Mouse (Mus musculus) 3134 (cell line): Measurements from ENCODE around the gene S100a5.

ENCODE experiments used
- DNase-seq: peaks from one replicate; pipeline ENCODE4 v3.0.0-alpha.2; 2011; ENCODE audit warnings: low spot score; ENCODE audit not compliant: insufficient read length; ENCODE audit errors: extremely low read depth

Gene S100a5

DNA sequence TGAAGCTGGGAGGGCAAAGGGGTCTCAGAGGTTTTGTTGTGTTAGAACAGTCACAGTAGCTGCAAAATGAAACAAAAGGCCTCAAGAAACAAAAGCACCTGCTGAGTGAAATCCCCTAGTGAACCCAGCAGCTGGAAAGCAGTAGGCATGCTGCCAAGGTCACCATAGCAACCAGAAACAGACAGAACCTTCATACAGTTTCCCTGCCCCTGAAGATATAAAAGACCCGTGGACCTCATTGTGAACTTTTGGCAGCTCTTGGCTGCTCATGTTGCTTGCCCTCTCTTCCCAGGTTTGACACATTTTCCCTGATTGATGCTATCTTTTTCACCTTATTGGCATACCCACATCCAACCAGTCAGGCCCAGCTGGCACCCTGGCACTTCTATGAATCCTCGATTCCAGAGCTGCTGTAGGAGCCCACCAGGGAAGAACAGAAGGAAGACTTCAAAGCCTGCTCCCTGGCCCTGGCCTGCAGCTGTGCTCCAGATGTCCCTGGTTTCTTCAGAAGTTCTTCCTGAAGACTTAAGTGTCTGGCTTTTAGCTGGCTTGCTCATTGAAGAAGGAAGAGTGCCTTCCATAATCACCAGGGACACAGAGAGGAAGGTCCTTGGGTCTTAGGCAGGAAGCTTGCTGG is 15.2 kb downstream of the S100a5 start:
- no peak for DNase-seq

DNA sequence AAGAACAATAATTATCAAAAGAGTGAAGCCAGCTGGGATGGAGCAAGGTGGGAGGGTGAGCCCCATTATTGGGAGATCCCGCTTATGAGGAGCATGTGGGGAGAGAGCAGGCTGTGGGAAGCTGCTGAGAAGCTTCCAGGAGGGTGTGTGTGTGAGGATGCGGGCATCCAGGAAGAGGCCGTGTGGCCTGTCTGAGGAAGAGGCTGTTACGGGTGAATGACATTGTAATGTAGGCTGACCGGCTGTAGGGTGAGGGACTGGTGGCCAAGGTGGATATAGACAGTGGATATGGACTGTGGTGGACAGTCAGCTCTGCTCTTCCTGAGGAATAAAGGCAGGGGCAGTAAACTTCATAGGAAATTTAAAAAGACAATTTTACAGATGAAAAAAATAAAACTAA is 17.2 kb downstream of the S100a5 start:
- no peak for DNase-seq

DNA sequence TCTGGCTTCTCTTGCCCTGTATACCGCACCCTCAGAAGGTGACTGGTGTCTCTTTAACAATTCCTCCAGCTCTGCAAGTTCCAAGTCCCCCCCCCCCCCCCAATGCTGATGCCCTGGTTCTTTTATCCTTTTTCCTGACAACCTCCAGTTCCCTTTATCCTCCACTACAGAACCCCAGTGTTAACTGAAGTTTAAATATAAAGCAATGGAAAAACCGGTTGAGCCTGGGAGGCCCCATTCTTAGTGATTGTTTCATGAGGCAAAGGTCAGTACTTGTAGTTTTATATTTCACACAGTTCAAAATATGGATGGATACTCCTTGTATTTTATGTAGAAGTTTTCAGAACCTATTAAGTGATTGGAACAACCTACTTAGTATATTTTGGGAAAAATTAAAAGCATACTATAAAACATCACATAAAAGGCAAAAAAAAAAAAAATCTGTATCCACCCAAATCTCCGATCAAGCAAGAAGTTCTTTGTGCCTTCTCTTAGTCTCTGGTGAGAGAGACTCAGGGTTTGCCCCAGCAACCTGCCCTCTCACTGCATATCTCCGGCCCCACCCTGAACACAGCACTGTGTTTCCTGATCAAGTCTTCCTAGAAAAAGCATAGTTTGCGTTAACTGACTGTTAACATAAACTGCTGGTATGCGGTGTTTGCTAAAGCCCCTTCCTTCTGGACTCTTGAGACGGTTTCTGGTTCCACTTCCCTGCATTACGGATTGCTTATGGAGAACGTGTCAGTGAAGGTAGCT is 18.1 kb downstream of the S100a5 start:
- DNase-seq: no peak

DNA sequence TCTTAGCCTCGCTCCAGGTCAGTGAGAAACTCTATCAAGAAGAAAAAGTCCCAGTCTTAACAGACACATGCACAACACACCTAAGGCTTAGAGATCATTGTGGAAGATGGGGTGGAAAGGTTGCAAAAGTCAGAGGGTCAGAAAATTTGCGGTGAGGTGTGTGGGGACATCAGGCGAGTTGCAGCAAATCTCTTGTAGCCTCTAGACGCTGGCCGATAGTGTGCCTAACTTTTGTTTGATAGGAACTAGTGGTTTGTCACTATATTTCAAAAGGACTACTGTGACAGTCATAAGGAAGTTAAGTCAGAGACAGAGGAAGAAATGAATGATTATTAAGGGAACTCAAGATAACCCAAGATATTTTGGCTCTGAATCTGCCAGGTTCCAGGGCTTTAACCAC is 19.0 kb downstream of the S100a5 start:
- no peak for DNase-seq

DNA sequence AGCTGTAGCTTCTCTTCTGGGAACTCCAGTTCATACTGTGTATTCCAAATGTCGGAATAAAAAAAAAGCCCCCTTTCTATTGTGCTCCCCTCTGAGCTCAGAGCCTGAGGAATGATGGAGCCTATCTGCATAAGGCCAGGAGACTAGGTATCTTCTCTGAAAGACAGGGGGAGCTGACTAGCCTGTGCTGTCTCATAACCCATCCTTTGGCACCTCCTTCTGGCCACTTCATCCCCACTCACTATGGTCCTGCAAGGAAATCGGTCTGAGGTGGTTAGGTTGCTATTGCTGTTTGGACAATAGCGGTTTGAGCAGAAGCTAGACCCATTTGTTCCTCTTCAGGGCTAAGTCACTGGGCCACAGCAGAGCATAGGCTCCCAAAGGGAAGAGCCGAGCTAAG is 19.5 kb downstream of the S100a5 start:
- DNase-seq: no peak

DNA sequence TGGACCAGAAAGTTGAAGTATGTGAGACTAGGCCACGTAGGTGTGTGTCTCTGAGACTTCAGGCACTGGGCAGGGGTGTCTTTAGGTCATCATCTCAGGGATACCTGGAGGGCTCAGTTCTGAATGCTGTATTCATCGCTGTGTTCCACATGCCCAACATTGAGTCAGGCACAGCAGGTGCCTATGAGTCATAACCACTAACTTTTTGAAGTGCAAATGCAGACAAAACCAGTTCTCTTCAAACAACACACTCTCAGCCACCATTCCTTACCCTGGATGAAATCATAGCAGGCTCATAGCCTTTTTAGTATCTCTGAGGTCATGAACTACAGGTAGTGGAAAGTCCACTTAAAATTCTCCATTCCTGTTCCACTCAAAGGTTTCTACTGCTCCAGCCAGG is 21.0 kb downstream of the S100a5 start:
- DNase-seq: no peak

DNA sequence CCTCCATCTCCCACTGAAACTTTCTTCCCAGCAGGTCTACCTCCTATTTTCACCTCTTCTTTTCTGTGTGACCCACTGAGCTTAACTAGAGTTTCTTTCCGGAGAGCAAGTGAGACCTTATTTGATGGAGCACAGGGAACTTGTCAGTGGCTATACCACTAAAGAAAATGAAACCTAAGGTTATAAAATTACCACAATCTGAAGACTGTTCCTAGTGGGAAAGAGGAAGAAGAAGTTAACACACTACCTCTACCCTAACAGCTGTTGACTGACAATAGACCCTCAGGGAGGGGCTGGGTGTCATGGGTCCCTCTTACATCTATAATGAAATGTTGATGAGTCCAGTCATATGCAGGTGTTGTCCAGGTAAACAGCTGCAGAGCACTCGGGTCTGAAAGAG is 23.7 kb downstream of the S100a5 start:
- DNase-seq: no peak

DNA sequence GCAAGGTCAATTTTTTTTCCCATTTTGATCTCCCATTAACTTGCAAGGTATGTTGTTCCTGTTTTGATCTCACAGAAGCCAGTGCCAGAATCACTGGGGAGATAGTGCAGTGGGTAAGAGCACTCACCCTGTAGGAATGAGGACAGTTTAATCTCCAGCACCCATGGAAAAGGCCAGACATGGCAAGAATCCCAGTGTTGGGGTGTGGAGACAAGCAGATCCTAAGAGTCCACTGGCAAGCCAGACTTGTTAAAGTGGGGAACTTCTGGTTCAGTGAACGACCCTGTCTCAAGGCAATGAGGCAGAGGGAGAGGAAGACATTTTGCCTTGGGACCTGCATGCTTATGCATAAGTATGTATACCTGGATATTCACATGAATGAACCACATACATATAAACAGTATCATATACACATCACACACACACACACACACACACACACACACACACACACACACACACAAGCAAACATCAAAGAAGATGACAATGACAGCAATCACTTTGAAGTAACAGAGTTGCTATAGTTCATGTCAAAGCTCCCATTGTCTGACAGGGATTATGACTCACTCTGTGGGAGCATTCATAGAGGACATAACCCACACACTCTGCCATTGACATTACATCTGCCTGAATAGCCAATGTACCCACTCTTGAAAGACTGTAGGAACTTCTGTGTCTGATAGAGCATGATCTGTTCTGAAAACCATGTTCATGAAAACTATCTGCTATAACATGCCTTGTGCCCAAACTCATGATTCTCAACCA is 30.4 kb downstream of the S100a5 start:
- DNase-seq: peak; percentile 18

DNA sequence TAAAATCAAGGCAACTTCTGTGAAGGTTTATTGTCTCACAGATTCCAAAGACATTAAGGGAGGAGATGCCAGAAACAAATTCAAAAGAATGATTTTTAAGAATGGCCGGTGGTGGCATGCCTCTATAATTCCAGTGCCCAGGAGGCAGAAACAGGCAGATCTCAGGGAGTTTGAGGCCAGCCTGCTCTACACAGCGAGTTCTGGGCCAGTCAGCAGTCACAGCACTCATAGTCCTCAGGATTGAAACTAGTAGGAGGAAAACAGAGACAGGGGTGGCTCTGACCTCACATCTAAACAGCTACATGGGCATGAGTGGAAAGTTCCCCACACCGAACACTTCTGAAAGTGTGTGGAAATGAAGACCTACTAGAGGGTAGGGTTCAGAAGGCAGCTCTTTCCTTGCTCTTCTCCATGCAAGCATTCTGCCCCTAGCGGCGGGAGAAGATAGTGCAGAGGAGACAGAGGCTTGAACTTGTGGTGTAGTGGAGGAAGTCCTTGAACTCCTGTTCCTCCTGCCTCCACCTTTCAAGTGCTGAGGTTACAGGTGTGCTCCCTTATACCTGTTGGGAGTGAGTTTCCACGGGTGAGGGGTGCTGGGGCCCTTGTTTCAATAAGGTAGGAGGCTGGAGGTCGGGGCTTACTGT is 31.3 kb downstream of the S100a5 start:
- peak; percentile 22 for DNase-seq

DNA sequence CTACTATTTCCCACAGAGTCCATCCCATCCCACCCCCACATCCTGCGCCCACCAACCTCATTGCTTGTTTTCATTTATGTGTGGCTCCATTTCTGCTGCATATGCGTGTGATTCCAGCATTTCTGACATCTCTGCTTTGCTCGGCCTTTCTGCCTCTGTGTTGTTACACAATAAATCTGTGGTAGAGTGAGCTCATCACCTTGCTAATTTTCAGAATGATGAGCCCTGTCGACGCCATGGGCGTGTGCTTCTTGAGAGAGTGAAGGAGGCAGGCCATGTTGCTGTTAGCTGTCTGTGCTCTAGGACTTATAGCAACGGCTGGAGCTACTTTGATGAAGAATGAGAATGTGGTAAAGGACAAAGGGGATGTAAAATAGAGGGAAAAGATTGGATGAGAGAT is 32.7 kb downstream of the S100a5 start:
- no peak for DNase-seq

DNA sequence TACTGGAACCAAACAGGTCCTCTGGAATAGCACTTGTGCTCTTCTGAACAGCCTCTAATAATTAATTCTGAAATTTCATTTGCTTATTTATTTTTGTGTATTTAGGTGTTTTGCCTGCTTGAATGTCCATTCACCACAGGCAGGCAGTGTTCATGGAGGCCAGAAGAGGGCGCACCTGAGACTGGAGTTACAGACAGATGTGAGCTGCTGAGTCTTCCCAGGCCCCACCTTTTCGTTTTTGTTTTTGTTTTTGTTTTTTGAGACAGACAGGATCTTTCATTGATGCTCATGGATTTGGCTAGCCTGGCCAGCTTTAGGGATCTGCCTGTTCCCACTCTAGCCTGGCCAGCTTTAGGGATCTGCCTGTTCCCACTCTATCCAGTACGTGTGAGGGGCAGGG is 35.9 kb downstream of the S100a5 start:
- DNase-seq: no peak

DNA sequence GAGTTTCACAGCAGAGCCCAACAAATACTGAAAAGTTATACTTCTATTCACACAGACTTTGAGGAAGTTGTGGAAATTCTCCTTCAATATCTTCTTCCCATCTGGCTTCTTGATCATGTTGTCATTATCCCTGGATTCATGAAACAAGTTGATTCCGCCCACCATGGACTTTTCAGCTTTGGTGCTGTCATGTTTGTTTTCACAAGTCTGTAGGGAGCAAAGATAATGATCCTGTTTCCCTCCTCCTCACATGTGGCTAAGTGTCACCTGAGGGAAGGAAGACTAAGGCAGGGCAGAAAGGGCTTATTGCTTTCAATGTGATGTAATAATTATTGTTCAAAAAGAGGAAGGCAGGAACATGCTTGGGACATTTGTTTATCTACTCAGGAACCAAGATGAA is 39.0 kb downstream of the S100a5 start:
- DNase-seq: no peak

DNA sequence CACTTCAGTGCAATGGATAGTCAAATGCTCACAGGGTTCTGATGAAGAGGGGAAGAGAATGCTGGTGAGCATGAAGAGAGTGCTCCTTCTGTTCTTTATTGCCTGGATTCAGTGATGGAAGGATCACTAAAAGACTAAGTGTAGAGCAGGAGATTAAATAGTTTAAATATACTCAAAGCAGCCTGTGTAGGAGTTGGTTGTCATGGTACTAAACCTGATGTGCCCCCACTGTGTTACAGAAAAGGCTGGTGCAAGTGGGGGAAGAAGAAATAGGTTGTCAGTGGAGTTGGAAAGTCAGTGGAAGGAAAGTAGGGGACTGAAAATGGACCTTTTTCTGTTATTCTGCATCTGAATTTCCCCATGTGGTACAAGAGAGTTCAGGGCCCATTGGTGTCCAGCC is 40.7 kb downstream of the S100a5 start:
- DNase-seq: no peak

DNA sequence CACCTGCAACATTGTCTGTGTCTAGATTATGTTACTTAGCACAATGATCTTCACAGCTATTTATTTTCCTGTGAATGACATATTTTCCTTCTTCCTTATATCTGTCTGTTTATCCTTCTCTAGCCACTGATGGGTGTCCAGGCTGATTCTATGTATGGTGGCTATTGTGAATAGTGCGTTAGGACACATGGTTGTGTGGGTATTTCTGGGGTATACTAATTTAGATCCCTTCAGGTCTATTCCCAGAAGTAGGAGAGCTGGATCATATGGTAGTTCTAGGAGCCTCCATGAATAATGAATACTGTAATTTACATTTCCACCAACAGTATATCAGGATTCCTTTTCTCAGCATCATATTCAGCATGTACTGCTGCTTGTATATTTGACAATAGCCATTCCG is 41.5 kb downstream of the S100a5 start:
- no peak for DNase-seq

DNA sequence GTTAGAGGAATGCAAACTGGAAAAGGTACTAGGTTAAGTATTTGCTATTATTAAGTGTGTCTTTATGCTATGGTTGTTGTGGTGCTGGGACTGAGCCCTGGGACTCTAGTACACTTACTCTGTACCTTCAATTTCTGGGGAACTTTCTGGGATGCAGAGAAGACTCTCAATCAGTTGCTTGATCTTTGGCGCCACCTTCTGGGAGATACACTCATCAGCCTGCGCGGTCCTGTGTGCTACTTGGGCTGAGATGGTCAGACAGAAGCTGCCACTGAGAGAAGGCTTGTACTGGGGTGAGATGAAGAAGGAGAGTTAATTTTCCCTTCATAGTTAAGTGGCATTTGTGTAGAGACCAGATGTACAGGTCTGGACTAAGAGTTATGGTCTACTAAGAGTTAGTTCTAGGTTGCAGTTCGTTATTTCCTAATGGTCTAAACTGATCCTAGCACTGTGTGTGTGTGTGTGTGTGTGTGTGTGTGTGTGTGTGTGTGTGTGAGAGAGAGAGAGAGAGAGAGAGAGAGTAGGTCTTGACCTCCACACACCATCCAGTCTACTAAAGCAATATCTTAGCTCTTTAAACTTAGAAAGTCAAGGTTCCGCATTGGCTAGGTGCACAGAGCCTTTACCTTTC is 44.7 kb downstream of the S100a5 start:
- DNase-seq: peak; percentile 28

DNA sequence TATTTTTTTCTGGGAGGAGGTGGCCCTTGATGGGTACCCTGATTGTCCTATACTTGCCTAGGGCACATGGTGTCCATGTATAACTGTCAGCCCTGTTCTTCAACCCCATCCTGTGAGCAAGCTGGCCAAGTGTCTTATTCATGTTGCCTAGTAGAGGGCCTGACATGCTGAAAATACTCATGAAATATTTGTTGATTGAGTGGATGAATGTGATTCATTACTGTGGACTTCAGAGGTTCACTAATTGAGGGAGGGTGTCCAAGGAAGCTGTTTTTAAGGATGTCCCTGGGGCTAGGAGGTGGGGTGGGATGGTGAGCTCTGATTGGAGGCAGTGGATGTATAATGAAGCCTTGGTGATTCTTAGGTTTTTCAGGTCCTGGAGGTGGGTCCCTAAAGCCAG is 45.4 kb downstream of the S100a5 start, which contains the start of gene S100a7a:
TSS of gene S100a7a (plus strand) at position 301 of the 400 bp plus-strand sequence.
- DNase-seq: peak; percentile 43

DNA sequence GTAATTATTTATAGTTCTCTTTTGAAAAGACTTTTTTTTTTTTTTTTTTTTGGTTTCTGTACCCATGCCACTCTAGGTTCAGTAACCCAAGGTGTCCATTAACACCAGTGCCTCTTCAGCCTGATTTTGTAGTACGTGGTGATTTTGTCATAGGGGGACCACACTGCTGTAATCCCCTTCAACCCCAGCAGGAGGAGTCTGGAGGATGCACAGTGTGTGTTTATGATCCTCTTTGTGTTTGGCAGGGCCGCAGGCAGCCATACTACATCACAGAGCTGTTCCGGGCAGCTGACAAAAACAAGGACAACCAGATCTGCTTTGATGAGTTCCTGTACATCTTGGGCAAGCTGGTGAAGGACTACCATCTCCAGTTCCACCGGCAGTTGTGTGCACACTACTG is 49.1 kb downstream of the S100a5 start:
- DNase-seq: no peak

DNA sequence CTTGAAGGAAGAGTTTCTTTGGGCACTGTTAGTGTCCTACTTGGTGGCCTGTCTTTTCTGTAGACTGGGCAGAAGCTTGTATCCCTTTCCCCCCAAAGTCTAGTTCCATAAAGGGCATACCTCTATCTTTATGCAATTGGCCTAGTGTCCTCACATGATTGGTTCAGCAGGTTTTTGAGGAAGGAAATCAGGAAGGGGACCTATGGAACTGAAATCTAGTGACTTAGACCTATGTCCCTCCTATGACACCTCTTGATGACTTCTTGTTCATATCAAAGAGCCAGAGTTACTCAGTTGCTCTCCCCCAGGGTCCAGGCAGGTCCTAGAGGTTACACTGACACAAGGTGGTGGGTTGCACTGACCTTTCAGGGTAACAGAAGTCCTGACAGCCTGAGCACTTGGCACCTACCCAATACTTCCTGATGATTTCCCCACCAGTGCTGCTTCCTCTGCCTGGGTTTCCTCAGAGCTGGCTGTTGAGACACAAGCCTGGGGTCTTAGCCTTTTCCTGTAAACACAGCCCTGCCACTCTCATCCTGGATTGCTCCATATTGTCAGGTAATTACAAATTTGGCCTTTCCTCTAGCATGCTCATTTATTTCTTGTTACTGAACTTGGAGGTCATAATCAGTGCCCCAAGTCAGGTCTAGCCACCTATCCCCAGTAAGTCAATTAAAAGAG is 51.2 kb downstream of the S100a5 start:
- DNase-seq: no peak
